Mouse (Mus musculus): ENCODE measurements around the gene Gm6460. TPM values are rescaled to one million over a fixed set of nuclear protein-coding genes. Genes with fewer than 3 reads are reported as not detected.

Gene Gm6460
- polyA plus RNA-seq (2021; fragmentation: Nextera tagmentation) = not detected in 2 replicates
- long read RNA-seq, experiment 1 = 0 reads
- long read RNA-seq, experiment 2 = 0 reads

DNA sequence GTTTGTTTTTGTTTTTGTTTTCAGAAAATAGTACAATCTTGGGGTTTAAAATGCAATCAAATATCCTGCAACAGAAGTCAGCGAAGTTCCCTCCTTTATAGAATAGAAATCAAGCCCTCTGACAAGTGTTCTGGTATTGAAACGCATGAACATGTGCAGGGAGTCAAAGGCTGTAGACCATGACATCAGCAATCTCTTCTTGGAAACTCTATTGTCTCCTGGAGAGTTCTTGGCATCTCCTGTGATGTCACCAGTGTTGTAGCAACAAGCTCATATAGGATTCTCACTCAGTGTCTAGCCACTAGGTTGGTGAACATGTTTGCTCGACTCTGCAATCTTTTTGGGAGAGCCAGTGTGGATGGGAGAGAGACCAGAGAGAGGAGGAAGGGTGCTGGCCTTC lies at the start of gene Gm6460:
Gm6460 (plus strand) TSS at position 301 of the 400 bp plus-strand sequence.

Other genes with a start within 250 kb of the Gm6460 start
- gene Gm8897, start 178.5 kb upstream of the Gm6460 start, polyA plus RNA-seq (2021; fragmentation: Nextera tagmentation) = not detected in 2 replicates
- gene Gm8906, start 92.2 kb upstream of the Gm6460 start, polyA plus RNA-seq (2021; fragmentation: Nextera tagmentation) = not detected in 2 replicates
- gene Gm8922, start 87.0 kb downstream of the Gm6460 start, polyA plus RNA-seq (2021; fragmentation: Nextera tagmentation) = not detected in 2 replicates
- gene Gm8926, start 175.6 kb downstream of the Gm6460 start, polyA plus RNA-seq (2021; fragmentation: Nextera tagmentation) = not detected in 2 replicates